Mouse (Mus musculus): ENCODE measurements around the gene Gm10338. TPM values are rescaled to one million over a fixed set of nuclear protein-coding genes. Genes with fewer than 3 reads are reported as not detected.
"Not testable (repeated sequence)": the region's sequence is repeated elsewhere in the genome, so short reads cannot be mapped to it uniquely, and the experiment has no call there.

Gene Gm10338
- polyA plus RNA-seq (2015; fragmentation: Nextera tagmentation; extraction: Ambion mirVana): not detected in 2 replicates

- H3K4me3 ChIP-seq (replicated peaks); H3K27ac ChIP-seq; H3K9me3 ChIP-seq; H3K36me3 ChIP-seq; H3K9ac ChIP-seq (replicated peaks); H3K4me1 ChIP-seq (replicated peaks); H3K27me3 ChIP-seq; ATAC-seq; H3K4me2 ChIP-seq (replicated peaks): not testable (repeated sequence)
- no CpG with 5 or more reads among the region's 2 CpGs for WGBS
Measured at GRCm38 (mm10) chr14:7595492-7595891, at the start of gene Gm10338. TSS of gene Gm10338 (minus strand) at chr14:7595592.

GRCm38 (mm10) chr14:7643872-7644271 lies 48.5 kb upstream of the Gm10338 start, which contains the start of gene Gm10128:
TSS of gene Gm10128 (minus strand) at chr14:7643972.
- H3K9ac ChIP-seq (replicated peaks); H3K4me2 ChIP-seq (replicated peaks); H3K4me3 ChIP-seq (replicated peaks); ATAC-seq; H3K27me3 ChIP-seq; H3K36me3 ChIP-seq; H3K27ac ChIP-seq; H3K4me1 ChIP-seq (replicated peaks); H3K9me3 ChIP-seq: not testable (repeated sequence)
- WGBS: no CpG with 5 or more reads among the region's 2 CpGs

GRCm38 (mm10) chr14:7568382-7568781 lies 27.0 kb downstream of the Gm10338 start, which contains the start of gene Gm3558:
TSS of gene Gm3558 (minus strand) at chr14:7568566.
- not testable (repeated sequence) for H3K27ac ChIP-seq

DNA sequence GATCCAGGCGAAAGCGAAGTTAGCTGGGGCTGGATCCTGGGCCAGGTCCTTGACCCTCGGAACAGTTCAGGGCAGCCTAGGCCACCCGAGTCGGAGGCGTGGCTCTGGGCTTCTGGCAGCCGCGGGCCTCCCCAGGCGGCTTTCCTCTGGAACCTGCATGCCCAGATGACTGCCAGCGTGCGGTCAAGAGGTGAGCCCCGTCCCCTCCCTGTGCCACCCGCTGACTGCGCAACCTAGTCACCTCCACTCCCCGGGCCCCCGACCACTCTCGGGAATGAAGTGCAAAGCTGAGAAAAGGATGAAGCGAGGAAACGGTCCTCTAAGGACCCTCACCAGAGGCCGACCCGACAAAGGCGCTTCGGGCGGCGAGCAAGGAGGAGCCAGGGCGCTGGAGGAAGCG lies 27.5 kb downstream of the Gm10338 start:
- Histone ChIP-seq H3K9ac (replicated peaks) (peak overlapping the region; percentile 65), H3K4me3 (replicated peaks) (peak overlapping the region; percentile 50), H3K4me2 (replicated peaks) (peak overlapping the region; percentile 67)
- not testable (repeated sequence) for H3K36me3 ChIP-seq; H3K9me3 ChIP-seq; H3K27ac ChIP-seq; ATAC-seq; H3K4me1 ChIP-seq (replicated peaks); H3K27me3 ChIP-seq
- WGBS: 1% methylated on average over 21 of the region's 27 CpGs

More at GRCm38 (mm10) chr14:7568382-7568781, 27.0 kb downstream of the Gm10338 start, which contains the start of gene Gm3558:
- Histone ChIP-seq H3K4me3 (replicated peaks) (peak within 1 kb of the TSS; percentile 50), H3K4me2 (replicated peaks) (peak within 1 kb of the TSS; percentile 67), H3K9ac (replicated peaks) (peak within 1 kb of the TSS; percentile 65)
- H3K4me1 ChIP-seq (replicated peaks); H3K9me3 ChIP-seq; H3K27me3 ChIP-seq; H3K36me3 ChIP-seq; ATAC-seq: not testable (repeated sequence)
- WGBS: 3% methylated on average over 5 of the region's 34 CpGs

DNA sequence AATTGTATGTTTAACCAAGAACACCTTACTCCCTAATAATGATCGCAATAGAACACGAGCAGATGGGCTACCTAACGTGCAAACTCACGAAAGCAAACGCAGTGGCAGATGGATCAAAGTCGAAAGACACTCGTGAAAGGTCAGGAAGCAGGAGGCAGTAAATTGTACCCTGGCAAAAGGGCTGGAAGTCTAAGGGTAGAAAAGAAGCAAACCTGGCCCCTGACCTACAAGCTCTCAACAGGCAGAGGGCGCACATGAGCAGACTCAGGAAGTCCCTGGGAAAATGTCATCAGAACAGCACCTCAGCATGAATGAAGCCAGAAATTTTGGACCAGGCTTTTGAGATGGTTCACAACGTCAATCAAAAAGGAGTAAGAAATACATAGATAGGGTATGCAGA lies 28.1 kb downstream of the Gm10338 start:
- H3K9me3 ChIP-seq; H3K4me1 ChIP-seq (replicated peaks); H3K36me3 ChIP-seq; H3K9ac ChIP-seq (replicated peaks); H3K27me3 ChIP-seq; H3K27ac ChIP-seq; H3K4me3 ChIP-seq (replicated peaks); H3K4me2 ChIP-seq (replicated peaks); ATAC-seq: not testable (repeated sequence)
- 14% methylated on average over 8 of the region's 9 CpGs for WGBS

Other genes starting within 250 kb of the Gm10338 start
- not detected in 2 replicates for gene Gm8374, start 230.5 kb downstream of the Gm10338 start, polyA plus RNA-seq (2015; fragmentation: Nextera tagmentation; extraction: Ambion mirVana)
- gene Gm3755, start 144.7 kb downstream of the Gm10338 start, polyA plus RNA-seq (2015; fragmentation: Nextera tagmentation; extraction: Ambion mirVana): 0.14 and 0.40 TPM in 2 replicates
- gene Gm3752, start 111.8 kb downstream of the Gm10338 start, polyA plus RNA-seq (2015; fragmentation: Nextera tagmentation; extraction: Ambion mirVana): 6.3 and 8.2 TPM in 2 replicates
- gene Gm3558, start 27.0 kb downstream of the Gm10338 start, polyA plus RNA-seq (2015; fragmentation: Nextera tagmentation; extraction: Ambion mirVana): 3.9 and 4.4 TPM in 2 replicates
- gene Gm10128, start 48.4 kb upstream of the Gm10338 start, polyA plus RNA-seq (2015; fragmentation: Nextera tagmentation; extraction: Ambion mirVana): not detected in 2 replicates
- gene Gm26661, start 196.0 kb upstream of the Gm10338 start, polyA plus RNA-seq (2015; fragmentation: Nextera tagmentation; extraction: Ambion mirVana): not detected in 2 replicates
- gene Flnb, start 222.4 kb upstream of the Gm10338 start, polyA plus RNA-seq (2015; fragmentation: Nextera tagmentation; extraction: Ambion mirVana): 10.8 and 11.3 TPM in 2 replicates

Data from midbrain, embryonic 13.5 days (tissue).